Mouse (Mus musculus): Measurements from ENCODE around the gene Iqsec3. TPM values are rescaled to one million over a fixed set of nuclear protein-coding genes. Genes with fewer than 3 reads are reported as not detected.
A peak's percentile ranks its signal among the peaks of the same experiment; 100 is the strongest.
"Not testable (repeated sequence)": the region's sequence is repeated elsewhere in the genome, so short reads cannot be mapped to it uniquely, and the experiment has no call there.

Gene Iqsec3
- total RNA-seq, 4 experiments from 2014 or later, result 6.9 to 10.0 (median 8.1) TPM

- DNase-seq, result not testable (repeated sequence)
Measured at GRCm38 (mm10) chr6:121366537-121366936, 106.9 kb downstream of the Iqsec3 start.

- no peak for DNase-seq
Measured at GRCm38 (mm10) chr6:121363956-121364355, 109.5 kb downstream of the Iqsec3 start.

GRCm38 (mm10) chr6:121363061-121363460, 110.4 kb downstream of the Iqsec3 start:
- no peak for DNase-seq

GRCm38 (mm10) chr6:121357232-121357631, 116.2 kb downstream of the Iqsec3 start:
- DNase-seq, result no peak

- no peak for DNase-seq
Measured at GRCm38 (mm10) chr6:121356041-121356440, 117.4 kb downstream of the Iqsec3 start.

GRCm38 (mm10) chr6:121352276-121352675, 121.2 kb downstream of the Iqsec3 start:
- peak; percentile 32 for DNase-seq

- DNase-seq, result no peak
Measured at GRCm38 (mm10) chr6:121346428-121346827, 127.0 kb downstream of the Iqsec3 start.

GRCm38 (mm10) chr6:121344329-121344728, 129.1 kb downstream of the Iqsec3 start:
- DNase-seq, result no peak

GRCm38 (mm10) chr6:121343771-121344123, 129.7 kb downstream of the Iqsec3 start:
- no peak for DNase-seq

GRCm38 (mm10) chr6:121343026-121343770, 130.3 kb downstream of the Iqsec3 start, which contains the start of gene Slc6a12:
Gene Slc6a12 (plus strand): TSS chr6:121343076.
- no peak for DNase-seq

GRCm38 (mm10) chr6:121341650-121342049, 131.8 kb downstream of the Iqsec3 start:
- DNase-seq, result no peak

- DNase-seq, result no peak
Measured at GRCm38 (mm10) chr6:121338519-121338896, 135.0 kb downstream of the Iqsec3 start.

- peak; percentile 73 for DNase-seq
Measured at GRCm38 (mm10) chr6:121337770-121338518, 135.5 kb downstream of the Iqsec3 start.

- DNase-seq, result no peak
Measured at GRCm38 (mm10) chr6:121337229-121337628, 136.2 kb downstream of the Iqsec3 start.

- DNase-seq, result no peak
Measured at GRCm38 (mm10) chr6:121336558-121336957, 136.9 kb downstream of the Iqsec3 start.

- no peak for DNase-seq
Measured at GRCm38 (mm10) chr6:121335841-121336240, 137.6 kb downstream of the Iqsec3 start.

GRCm38 (mm10) chr6:121329848-121330508, 143.5 kb downstream of the Iqsec3 start:
- no peak for DNase-seq

- DNase-seq, result no peak
Measured at GRCm38 (mm10) chr6:121328417-121328884, 145.0 kb downstream of the Iqsec3 start.

GRCm38 (mm10) chr6:121326486-121327069, 146.9 kb downstream of the Iqsec3 start:
- no peak for DNase-seq

- DNase-seq, result no peak
Measured at GRCm38 (mm10) chr6:121325740-121326139, 147.7 kb downstream of the Iqsec3 start.

GRCm38 (mm10) chr6:121325298-121325697, 148.2 kb downstream of the Iqsec3 start:
- DNase-seq, result no peak
